Mouse (Mus musculus): ENCODE results near the gene Gm13305.
"Not testable (repeated sequence)": the region's sequence is repeated elsewhere in the genome, so short reads cannot be mapped to it uniquely, and the experiment has no call there.

GRCm38 (mm10) chr4:42114517-42114916, 53.9 kb downstream of the Gm13305 start, which contains the start of gene Gm13304:
- TF ChIP-seq CTCF, POLR2A (IDR thresholded peaks at IDR 0.05; ENCODE audit: extremely low read depth, insufficient read depth, low read length): not testable (repeated sequence)

Measured in cortical plate, adult 2 months (tissue).